Mouse (Mus musculus): Measurements from ENCODE around the gene Nr3c2. TPM values are rescaled to one million over a fixed set of nuclear protein-coding genes. Genes with fewer than 3 reads are reported as not detected.

Nr3c2 gene
- polyA plus RNA-seq, 2 experiments from 2014 or later, result 6.6 to 9.7 TPM

DNA sequence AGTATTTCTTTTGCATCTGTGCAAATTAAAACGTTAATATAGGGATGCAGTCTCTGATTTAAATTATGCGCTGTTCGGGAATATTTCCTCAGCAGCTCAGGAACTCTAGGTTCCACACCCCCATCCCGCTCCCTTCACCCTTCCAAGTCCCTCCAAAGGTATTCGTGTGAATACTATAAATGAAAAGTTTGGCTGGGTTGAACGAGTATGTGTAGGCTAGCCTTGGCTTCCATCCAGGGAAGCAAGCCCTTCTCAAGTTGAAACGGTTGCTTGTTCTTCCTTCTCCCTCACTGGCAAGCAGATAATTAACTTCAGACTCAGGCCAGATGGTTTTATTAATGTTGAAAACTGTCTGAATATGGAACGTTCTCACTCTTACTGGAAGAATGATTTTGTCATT lies 186.8 kb downstream of the Nr3c2 start:
- no peak for ATAC-seq

- ATAC-seq, result no peak
Observed at GRCm38 (mm10) chr8:77096721-77097120, 197.5 kb downstream of the Nr3c2 start.

DNA sequence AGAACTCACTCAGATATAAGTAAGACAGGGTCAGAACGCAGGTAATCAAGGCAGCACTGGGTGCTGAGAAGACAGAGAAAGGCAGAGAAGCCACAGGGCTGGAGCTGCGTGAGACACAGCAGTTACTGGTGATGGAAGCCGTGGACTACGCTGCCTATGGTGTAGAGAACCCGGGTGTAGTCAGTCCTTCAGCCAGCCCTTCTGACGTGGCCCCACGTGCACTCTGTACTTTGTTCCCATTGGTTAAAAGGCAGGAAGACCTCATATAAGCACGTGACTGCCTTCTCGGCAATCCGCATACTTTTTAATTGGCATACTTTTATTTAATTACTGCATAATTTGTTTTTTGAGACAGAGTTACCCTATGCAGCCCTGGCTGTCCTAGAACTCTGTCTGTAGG lies 198.9 kb downstream of the Nr3c2 start:
- no peak for ATAC-seq

- ATAC-seq, result no peak
Observed at GRCm38 (mm10) chr8:77100370-77100769, 201.1 kb downstream of the Nr3c2 start.

- ATAC-seq, result no peak
Observed at GRCm38 (mm10) chr8:77102879-77103278, 203.6 kb downstream of the Nr3c2 start.

DNA sequence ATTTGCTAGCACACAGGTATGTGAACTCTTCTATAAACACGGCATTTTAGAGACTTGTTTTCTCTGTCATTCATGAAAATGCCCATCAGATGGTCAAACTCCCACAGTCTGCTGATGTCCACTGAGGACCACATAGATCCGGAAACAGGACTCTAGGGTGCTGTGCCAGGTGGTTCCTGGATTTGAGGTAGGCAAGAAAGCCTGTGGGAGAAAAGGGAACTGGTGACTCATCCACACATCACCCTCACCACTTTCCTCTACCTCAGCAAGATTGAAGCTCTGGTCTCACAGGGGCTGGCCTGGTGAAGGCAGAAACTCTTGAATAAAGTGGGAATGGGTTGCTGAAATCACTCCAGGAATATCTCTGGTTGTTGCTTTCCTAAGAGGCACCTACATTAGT lies 213.5 kb downstream of the Nr3c2 start:
- no peak for ATAC-seq

GRCm38 (mm10) chr8:77114769-77115168 lies 215.5 kb downstream of the Nr3c2 start:
- no peak for ATAC-seq

- ATAC-seq, result peak; percentile 85
Observed at GRCm38 (mm10) chr8:77116419-77117079, 217.3 kb downstream of the Nr3c2 start.

DNA sequence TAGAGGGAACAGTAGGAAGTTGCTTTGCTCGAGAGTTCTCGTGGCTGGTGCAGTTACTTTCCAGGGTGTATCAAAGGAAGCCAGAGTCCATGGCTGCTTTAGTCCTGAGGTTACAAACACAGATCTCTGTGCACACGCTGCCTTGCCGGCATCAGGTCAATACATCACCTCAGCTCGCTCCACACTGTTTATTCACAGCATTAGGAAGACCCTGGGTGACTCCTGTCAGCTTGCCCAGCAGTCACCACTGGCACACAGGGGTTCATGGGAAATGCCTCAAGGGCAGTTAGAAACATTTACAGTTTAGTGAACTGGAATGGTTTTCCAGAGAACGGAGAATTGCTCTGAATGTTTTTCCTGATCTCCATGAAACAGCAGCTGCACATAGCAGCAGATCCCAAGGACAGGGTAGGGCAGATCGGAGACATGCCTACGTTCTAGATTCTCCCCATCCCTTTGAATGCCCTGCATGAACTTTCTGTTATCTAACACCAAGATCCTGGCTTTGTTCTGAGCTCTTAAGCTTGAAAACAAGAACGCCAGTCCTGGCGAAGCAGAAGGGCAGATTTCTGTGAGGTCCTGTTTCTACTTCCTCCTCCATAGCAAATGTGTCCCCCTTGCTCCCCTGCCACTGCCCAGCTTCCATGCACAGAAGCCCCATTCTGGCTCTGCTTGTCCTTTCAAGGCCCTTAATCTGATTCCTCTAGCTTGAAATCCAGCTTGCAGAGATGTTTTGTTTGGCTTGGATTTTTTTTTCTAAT lies 221.7 kb downstream of the Nr3c2 start:
- ATAC-seq, result no peak

- ATAC-seq, result no peak
Observed at GRCm38 (mm10) chr8:77121571-77121890, 222.3 kb downstream of the Nr3c2 start.

- no peak for ATAC-seq
Observed at GRCm38 (mm10) chr8:77122300-77122699, 223.1 kb downstream of the Nr3c2 start.

DNA sequence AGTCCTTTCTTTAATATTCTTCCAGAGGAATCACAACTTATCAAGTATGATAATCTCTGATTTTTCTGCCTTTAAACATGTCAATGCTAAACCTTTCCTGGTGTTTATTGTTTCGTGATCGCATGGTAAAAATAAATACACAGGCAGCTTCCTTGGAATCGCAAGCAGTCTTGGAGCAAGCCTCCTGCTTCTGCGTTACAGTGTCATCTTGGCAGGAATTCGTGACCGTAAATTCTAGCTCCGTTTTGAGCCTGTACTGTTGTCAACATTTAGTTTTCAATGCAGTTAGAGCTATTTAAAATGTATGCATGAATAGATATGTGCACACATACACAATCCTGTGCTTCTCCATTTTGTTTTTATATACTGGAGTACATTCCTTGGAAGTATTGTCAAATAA lies 226.5 kb downstream of the Nr3c2 start:
- no peak for ATAC-seq

DNA sequence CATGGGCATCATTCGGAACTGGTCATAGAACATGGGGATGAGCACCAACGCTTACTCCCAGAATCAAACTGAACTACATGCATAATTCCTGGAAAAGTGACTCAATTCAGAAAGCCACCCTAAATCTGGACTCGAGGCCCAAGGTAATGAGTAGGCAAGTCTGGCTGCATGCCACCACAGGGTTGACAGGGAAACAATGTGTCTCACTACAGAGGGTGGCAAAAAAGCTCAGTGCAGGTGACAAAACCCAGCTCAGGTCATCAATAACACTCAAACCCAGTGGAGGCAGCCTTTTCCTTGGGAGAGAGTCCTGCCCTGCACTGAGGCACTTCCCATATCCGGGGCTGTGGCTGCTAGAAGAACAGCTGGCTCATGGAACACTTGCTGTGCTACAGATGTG lies 228.8 kb downstream of the Nr3c2 start:
- ATAC-seq, result no peak

- ATAC-seq, result no peak
Observed at GRCm38 (mm10) chr8:77132903-77133637, 233.8 kb downstream of the Nr3c2 start.

DNA sequence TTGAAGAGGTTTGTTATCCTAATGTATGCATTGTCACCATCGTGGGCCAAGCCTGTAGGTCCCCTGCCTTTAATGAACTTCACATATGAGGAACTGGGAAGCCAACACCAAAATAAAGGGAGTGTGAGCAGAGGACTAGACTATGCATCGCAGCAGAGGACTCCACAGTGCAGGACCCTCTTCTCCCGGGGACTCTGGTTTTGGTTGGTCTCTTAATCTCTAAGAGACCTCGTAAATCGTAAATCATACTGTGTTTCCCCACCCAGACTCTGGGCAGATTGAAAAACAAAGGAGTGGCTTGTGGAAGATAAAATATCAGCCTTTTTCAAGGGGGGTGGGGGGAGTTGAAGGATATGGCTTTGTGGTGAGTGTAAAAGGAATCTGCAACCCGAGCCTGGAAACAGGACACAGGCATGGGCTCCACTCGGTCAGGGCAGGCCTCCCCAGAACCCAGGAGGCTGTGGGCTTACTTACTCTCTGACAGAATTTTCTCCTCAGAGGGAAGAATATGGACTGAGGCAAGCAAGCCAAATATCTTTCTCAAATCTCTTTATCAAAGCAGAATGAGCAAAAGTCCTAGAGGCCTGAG lies 234.6 kb downstream of the Nr3c2 start:
- ATAC-seq, result no peak

- ATAC-seq, result no peak
Observed at GRCm38 (mm10) chr8:77145285-77145684, 246.0 kb downstream of the Nr3c2 start.

GRCm38 (mm10) chr8:77154496-77154895 lies 255.3 kb downstream of the Nr3c2 start:
- peak; percentile 64 for ATAC-seq

GRCm38 (mm10) chr8:77169320-77169719 lies 270.1 kb downstream of the Nr3c2 start:
- no peak for ATAC-seq

DNA sequence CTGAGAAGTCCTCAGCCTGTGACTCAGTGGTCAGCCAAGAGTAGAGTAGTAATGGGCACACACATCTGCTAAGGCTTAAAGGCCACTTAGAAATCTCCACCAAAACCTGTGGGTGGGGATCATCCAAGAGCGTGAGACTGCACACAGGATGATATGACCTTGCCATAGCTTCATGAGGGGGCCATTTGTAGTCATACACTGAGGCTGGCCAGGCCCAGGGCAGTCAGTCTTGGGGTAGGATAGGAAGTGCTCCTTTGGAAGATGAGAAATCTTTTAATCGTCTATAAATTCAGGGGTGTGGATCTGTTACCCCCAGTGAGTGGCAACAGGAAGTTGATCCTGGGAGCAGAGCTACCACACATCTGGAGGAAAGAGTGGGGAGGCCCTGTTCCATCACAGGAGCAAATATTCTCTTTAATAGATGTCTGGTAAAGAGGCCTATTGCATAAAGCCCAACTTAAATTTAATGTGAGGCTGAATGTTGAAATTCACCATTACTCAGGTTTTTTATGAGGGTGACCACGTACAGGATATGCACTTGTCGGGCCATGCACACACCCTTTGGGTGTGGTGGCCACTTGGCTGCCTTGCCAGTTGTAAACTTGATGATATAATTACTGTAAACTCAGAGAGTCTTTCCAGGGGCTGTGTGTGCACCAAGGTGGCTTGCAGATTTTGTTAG lies 270.7 kb downstream of the Nr3c2 start:
- ATAC-seq, result no peak

- ATAC-seq, result no peak
Observed at GRCm38 (mm10) chr8:77170439-77170759, 271.2 kb downstream of the Nr3c2 start.

DNA sequence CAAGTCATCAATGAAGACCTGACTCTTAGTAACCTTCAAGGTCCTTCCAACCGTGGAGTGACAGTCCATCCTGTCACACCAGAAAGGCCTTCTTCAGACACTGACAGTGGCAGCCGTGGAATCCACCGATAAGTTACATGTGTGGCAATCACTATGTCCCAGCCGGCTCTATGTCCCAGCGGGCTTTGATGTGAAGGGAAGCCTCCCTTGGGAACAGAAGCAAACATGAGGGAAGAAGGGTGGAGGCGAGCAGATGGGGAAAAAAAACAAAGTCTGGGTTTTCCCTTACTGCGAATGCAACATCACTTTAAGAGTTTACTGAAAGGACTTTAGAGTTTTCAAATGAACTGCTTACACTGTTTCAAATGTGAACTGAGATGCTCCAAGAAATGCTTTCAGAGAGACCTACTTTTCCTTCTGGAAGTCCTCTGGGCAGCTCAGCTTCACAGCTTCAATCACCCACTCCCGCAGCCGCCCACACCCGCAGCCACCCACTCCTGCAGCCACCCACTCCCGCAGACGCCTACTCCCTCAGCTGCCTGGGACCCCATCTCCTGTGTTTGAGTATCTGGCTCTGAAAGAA lies 273.9 kb downstream of the Nr3c2 start:
- no peak for ATAC-seq

DNA sequence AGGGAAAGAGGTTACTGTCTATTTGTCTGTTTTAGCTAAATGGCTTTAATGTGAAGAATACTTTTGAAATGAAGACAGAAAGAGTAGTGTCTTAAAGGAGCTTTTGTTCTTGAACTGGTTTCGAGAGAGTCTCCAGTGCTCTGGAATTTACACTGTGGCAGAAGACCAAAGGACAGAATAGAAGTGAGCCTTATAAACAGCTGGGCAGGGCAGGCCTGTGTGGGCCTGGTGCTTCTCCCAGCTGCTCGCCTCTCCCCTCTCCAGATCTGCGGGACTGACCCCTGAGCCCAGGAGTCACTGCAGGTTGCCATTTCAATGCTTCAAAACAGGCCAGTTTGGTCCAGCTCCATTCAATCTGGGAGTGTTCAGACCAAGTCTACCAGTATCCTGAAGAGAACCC lies 274.5 kb downstream of the Nr3c2 start:
- ATAC-seq, result no peak

GRCm38 (mm10) chr8:77175471-77175870 lies 276.2 kb downstream of the Nr3c2 start:
- no peak for ATAC-seq
